Mouse (Mus musculus) liver, embryonic 14.5 days (tissue): ENCODE data around the gene Ncor1. TPM values are rescaled to one million over a fixed set of nuclear protein-coding genes. Genes with fewer than 3 reads are reported as not detected.

Experiments used
- ATAC-seq: fragments of 200-750 bp; cut with Nextera tagmentation; 2 replicates; pipeline ENCODE4 v1.8.0; 2017; ENCODE audit warnings: moderate number of reproducible peaks, mild to moderate bottlenecking, moderate library complexity; ENCODE audit not compliant: insufficient read depth
- DNase-seq, 3 experiments: peaks; one replicate each; pipeline ENCODE4 v3.0.0-alpha.2; 2012 to 2013; ENCODE audit warnings: low read depth in 3 of 3, low spot score in 3 of 3
- H3K27ac ChIP-seq: fragments of 300-500 bp; sonication (generic); 2 replicates; pipeline ENCODE4 v1.5.1; 2014; ENCODE audit warnings: moderate library complexity, mild to moderate bottlenecking, control low read depth, inconsistent platforms
- H3K27me3 ChIP-seq: fragments of 300-500 bp; sonication (generic); 2 replicates; pipeline ENCODE4 v1.6.1; 2014; ENCODE audit warnings: mild to moderate bottlenecking, low read length, moderate library complexity; ENCODE audit not compliant: control insufficient read depth, insufficient read depth
- H3K36me3 ChIP-seq: fragments of 300-500 bp; sonication (generic); replicated peaks from 2 replicates; pipeline ENCODE4 v1.6.1; 2014; ENCODE audit warnings: low read depth; ENCODE audit not compliant: control insufficient read depth, insufficient read depth
- H3K4me1 ChIP-seq, 2 experiments: fragments of 200-500 bp in 1 of 2; fragments of 300-500 bp in 1 of 2; sonication (generic) in 1 of 2; replicated peaks; 2 replicates each; pipeline ENCODE4 v1.6.1; 2012 to 2014; ENCODE audit warnings: antibody characterized with exemption in 1 of 2, inconsistent platforms in 1 of 2, low read length in 1 of 2; ENCODE audit not compliant: control insufficient read depth in 2 of 2, insufficient read depth in 2 of 2
- H3K4me2 ChIP-seq: fragments of 300-500 bp; sonication (generic); 2 replicates; pipeline ENCODE4 v1.6.1; 2014; ENCODE audit warnings: low read depth, mild to moderate bottlenecking, control low read depth, moderate library complexity
- H3K4me3 ChIP-seq, 2 experiments: fragments of 200-500 bp in 1 of 2; fragments of 300-500 bp in 1 of 2; sonication (generic) in 1 of 2; 2 replicates each; pipeline ENCODE4 v1.5.1; 2012 to 2014; ENCODE audit warnings: low read depth in 2 of 2, low read length in 2 of 2, mild to moderate bottlenecking in 2 of 2, control low read depth in 1 of 2, inconsistent platforms in 1 of 2, moderate library complexity in 1 of 2; ENCODE audit not compliant: insufficient read depth in 1 of 2
- H3K9ac ChIP-seq: fragments of 300-500 bp; sonication (generic); replicated peaks from 2 replicates; pipeline ENCODE4 v1.6.1; 2014; ENCODE audit warnings: mild to moderate bottlenecking, control low read depth, moderate library complexity
- H3K9me3 ChIP-seq: fragments of 300-500 bp; sonication (generic); 2 replicates; pipeline ENCODE4 v1.6.1; 2016; ENCODE audit warnings: low read length, mixed read lengths; ENCODE audit not compliant: control insufficient read depth
- CTCF ChIP-seq: IDR thresholded peaks from 2 replicates; pipeline ENCODE4 v1.5.1; 2016; ENCODE audit warnings: antibody characterized with exemption, low read depth, control low read depth
- EP300 ChIP-seq: IDR thresholded peaks from 2 replicates; pipeline ENCODE4 v1.6.1; 2016; ENCODE audit warnings: antibody characterized with exemption, low read depth
- WGBS: fragments of 180-500 bp; shearing (Covaris S2); extraction: QIAGEN DNeasy Blood & Tissue Kit; methylation state at CpG from one replicate; pipeline ENCODE4 v1.1.7; 2014; ENCODE audit not compliant: insufficient replicate concordance; 5-methylcytosine and 5-hydroxymethylcytosine counted together
- polyA plus RNA-seq, 2 experiments: library from polyadenylated mRNA; depleted of rRNA in 1 of 2; stranded (reverse) in 1 of 2; unstranded in 1 of 2; fragments of >200 nt; fragmentation: Nextera tagmentation in 1 of 2; extraction: Ambion mirVana in 1 of 2; gene quantifications; 2 replicates each; pipeline versions ENCODE4 v1.2.1 to v1.2.3; 2012 to 2014

Gene Ncor1
- polyA plus RNA-seq, 2 experiments, result 37.1 to 54.3 TPM

- ATAC-seq (0 out of 2 replicates have a peak, but pooled peaks have one; percentile 37), DNase-seq (no peak)
- TF ChIP-seq EP300, result peak; percentile 51; the same call in 1 of the 2 replicates
- no peak for TF ChIP-seq CTCF
- Histone ChIP-seq H3K9ac (no peak overlapping the region), H3K36me3 (no peaks in the 10 kb centered on the region), H3K4me2 (no peak overlapping the region), H3K9me3 (no peaks in the 10 kb centered on the region), H3K27ac (no peak overlapping the region), H3K4me3 (no peak overlapping the region), H3K4me1 (peaks cover 4 to 16% of the 10 kb centered on the region in 2 experiments), H3K27me3 (no peaks in the 10 kb centered on the region)
- 44% methylated on average over 1 of the region's 1 CpGs for WGBS
Measured at GRCm38 (mm10) chr11:62486949-62487348, 28.6 kb upstream of the Ncor1 start.

DNA sequence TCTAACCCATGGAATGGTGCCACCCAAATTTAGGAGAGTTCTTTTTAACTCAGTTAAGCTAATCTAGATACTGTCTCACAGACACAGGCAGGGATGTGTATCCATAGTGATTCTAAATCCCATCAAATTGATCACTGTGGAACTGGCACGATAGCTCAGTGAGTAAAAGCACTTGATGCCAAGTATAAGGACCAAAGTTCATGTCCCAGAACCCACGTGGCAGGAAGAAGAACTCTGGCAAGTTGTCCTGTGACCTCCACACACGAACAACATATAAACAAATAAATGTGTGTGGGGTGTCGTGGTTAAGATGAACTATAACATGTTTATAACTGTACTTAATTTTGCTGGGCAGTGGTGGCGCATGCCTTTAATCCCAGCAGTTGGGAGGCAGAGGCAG lies 21.2 kb upstream of the Ncor1 start:
- WGBS, result 67% methylated on average over 5 of the region's 5 CpGs

DNA sequence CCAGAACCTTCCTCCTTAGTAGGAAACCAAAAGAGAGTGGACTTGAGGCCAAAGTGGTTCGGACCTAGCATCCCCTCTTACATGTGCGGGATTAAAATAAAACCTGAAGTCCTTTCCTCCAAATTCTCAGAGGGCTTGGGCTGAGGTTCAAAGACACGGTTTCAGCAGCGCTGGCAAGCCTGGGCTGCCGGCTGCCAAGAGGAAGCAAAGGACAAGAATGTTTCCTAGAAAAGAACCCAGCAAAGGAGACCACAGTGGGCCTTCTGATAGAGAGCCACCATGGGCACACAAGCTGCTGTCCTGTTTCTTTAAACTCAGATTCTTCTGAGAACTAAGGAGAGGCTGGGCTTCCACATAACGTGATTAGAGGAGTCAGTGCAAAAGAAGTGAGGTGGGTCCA lies 20.6 kb upstream of the Ncor1 start:
- H3K9ac ChIP-seq, result no peak overlapping the region

More for the DNA sequence above, 21.2 kb upstream of the Ncor1 start:
- H3K4me1 ChIP-seq, result no peaks in the 10 kb centered on the region
- no peak overlapping the region for H3K27ac ChIP-seq
- H3K36me3 ChIP-seq, result no peaks in the 10 kb centered on the region
- ATAC-seq (no peak), DNase-seq (no peak)
- TF ChIP-seq EP300, result no peak
- no peak for TF ChIP-seq CTCF
- no peak overlapping the region for H3K4me3 ChIP-seq
- no peak overlapping the region for H3K9ac ChIP-seq
- no peaks in the 10 kb centered on the region for H3K27me3 ChIP-seq
- no peak overlapping the region for H3K4me2 ChIP-seq
- no peaks in the 10 kb centered on the region for H3K9me3 ChIP-seq

DNA sequence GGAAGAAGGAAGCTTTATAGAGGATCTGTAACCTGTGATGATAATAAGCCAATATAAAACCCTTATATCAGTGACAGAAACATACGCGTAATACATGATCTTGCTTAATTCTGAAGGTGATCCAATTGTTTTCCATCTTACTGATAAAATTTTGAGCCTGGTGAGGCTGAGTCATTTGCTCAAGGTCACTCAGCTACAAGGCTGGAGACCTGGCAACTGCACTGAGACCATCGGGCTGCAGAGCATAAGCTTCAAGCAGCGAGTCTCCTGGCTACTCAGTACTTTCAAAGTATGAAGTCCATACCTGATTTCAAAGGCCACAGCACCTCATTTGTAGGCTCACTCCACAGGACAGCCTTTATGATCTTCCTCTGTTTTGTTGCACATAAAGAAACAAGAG lies 17.8 kb upstream of the Ncor1 start:
- no peaks in the 10 kb centered on the region for H3K36me3 ChIP-seq
- no peak overlapping the region for H3K27ac ChIP-seq
- no peaks in the 10 kb centered on the region for H3K9me3 ChIP-seq
- no peaks in the 10 kb centered on the region for H3K27me3 ChIP-seq
- 81% methylated on average over 4 of the region's 4 CpGs for WGBS
- H3K9ac ChIP-seq, result no peak overlapping the region
- TF ChIP-seq CTCF (no peak), EP300 (no peak)
- H3K4me2 ChIP-seq, result no peak overlapping the region
- DNase-seq, result no peak
- no peak for ATAC-seq
- no peaks in the 10 kb centered on the region for H3K4me1 ChIP-seq
- H3K4me3 ChIP-seq, result no peak overlapping the region

More for the DNA sequence above, 20.6 kb upstream of the Ncor1 start:
- TF ChIP-seq EP300 (no peak), CTCF (no peak)
- Histone ChIP-seq H3K9me3 (no peaks in the 10 kb centered on the region), H3K4me2 (no peak overlapping the region), H3K27me3 (no peaks in the 10 kb centered on the region), H3K4me1 (no peaks in the 10 kb centered on the region), H3K4me3 (no peak overlapping the region), H3K36me3 (no peaks in the 10 kb centered on the region), H3K27ac (no peak overlapping the region)
- 46% methylated on average over 6 of the region's 6 CpGs for WGBS
- ATAC-seq (no peak), DNase-seq (no peak)

- TF ChIP-seq EP300 (no peak), CTCF (no peak)
- Histone ChIP-seq H3K27ac (no peak overlapping the region), H3K4me1 (peaks cover 0 to under 1% of the 10 kb centered on the region in 2 experiments; a peak in 2 of 4 replicates), H3K9ac (no peak overlapping the region), H3K36me3 (no peaks in the 10 kb centered on the region), H3K27me3 (no peaks in the 10 kb centered on the region), H3K4me3 (no peak overlapping the region), H3K9me3 (no peaks in the 10 kb centered on the region), H3K4me2 (no peak overlapping the region)
- WGBS, result 80% methylated on average over 5 of the region's 5 CpGs
- DNase-seq (no peak), ATAC-seq (no peak)
Measured at GRCm38 (mm10) chr11:62473516-62473915, 15.2 kb upstream of the Ncor1 start.
